Mouse (Mus musculus): ENCODE measurements around the gene Ghr.

GRCm38 (mm10) chr15:3390722-3391121 lies 192.6 kb downstream of the Ghr start:
- no peak for TF ChIP-seq CTCF (IDR thresholded peaks at IDR 0.05; ENCODE audit: low read depth, low read length)
- TF ChIP-seq POLR2A (IDR thresholded peaks at IDR 0.05; ENCODE audit: extremely low read depth, insufficient read depth, low read length) = no peak
